Mouse (Mus musculus): ENCODE data around the gene Mdfi. TPM values are rescaled to one million over a fixed set of nuclear protein-coding genes. Genes with fewer than 3 reads are reported as not detected.
"Not testable (repeated sequence)": the region's sequence is repeated elsewhere in the genome, so short reads cannot be mapped to it uniquely, and the experiment has no call there.

Gene Mdfi
- polyA plus RNA-seq, 1 experiment = 51.1 TPM

DNA sequence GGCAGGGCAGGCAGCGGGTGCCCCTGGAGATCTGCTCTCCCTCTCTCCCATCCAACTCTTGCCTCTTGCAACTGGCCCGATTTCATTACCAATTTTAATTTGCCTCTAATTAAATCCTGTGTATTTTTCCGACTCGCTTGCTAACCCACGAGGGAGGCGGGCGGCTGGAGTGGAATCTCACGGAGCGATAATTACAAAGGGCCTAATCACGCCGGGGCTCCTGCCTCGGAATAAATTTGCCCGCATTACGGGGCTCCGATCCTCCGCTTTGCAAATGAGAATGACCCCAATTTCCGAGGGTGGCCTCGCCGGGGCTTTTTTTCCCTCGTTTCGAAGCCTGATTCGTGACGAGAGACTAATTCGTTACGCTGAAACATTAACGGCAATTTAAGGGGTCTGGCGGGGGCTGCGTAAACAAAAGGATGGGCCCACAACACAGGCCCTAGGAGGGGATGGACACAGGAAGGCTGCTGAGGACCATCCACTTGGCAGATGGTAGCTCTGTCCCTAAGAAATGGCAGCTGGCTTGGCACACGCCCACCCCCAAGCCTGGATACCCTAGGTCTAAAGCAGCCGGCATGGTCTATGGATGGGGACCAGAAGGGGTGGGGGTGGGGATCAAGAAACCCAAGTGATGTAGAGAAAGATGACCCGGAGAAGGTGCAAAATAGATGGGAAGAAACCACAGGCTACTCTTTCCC is 38.0 kb upstream of the Mdfi start:
- DNase-seq = no peak
- WGBS = 95% methylated on average over 31 of the region's 31 CpGs
- no peak for TF ChIP-seq POLR2A (IDR thresholded peaks at IDR 0.05; ENCODE audit: borderline replicate concordance, extremely low read depth, low read depth, low read length)
- no peak for TF ChIP-seq CTCF (IDR thresholded peaks at IDR 0.05; ENCODE audit: insufficient read depth, low read length)
- Histone ChIP-seq H3K4me1 (ENCODE audit: control insufficient read depth, insufficient read depth, low read length) (no peaks in the 10 kb centered on the region; the same call in 1 of the 2 replicates), H3K4me3 (replicated peaks; ENCODE audit: extremely low read depth, low read depth, low read length) (no peak overlapping the region)

DNA sequence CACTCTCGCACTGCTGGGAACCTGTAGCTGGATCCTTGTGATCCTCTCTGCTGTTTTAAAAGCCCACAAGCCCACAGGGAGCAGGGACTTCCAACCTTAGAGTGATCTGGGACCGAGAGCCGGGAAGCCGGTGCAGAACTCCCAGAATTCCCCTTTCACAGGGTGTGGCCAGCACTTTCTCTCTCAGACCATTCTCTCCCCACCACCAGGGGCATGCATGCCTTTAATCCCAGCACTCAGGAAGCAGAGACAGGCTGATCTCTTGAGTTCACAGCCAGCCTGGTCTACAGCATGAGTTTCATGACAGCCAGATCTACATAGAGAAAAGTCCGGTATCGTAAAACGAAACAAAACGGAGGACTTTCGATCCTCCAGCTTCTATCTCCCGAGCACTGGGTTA is 35.4 kb upstream of the Mdfi start:
- DNase-seq = no peak
- no peaks in the 10 kb centered on the region; the same call in 1 of the 2 replicates for H3K4me1 ChIP-seq (ENCODE audit: control insufficient read depth, insufficient read depth, low read length)
- TF ChIP-seq CTCF (IDR thresholded peaks at IDR 0.05; ENCODE audit: insufficient read depth, low read length) = no peak
- TF ChIP-seq POLR2A (IDR thresholded peaks at IDR 0.05; ENCODE audit: borderline replicate concordance, extremely low read depth, low read depth, low read length) = no peak
- 89% methylated on average over 10 of the region's 10 CpGs for WGBS
- no peak overlapping the region for H3K4me3 ChIP-seq (replicated peaks; ENCODE audit: extremely low read depth, low read depth, low read length)

DNA sequence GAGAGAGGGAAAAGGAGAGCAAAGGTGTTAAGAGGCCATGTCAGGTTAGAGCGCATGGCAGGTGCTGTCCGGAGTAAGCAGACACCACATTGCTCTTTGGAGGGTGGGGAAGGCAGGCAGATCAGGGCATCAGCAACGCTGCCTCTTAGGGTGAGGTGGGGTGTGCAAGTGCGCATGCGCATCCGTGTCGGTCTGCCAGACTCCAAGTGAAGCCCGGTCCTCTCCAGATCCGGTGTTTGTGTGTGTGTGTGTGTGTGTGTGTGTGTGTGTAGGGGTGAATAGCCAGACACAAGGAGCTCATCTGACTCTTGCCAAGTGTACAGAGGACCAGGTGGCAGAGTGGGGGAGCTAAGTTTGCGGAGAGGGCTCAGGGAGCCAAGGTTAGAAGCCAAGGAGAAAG is 31.5 kb upstream of the Mdfi start:
- no peaks in the 10 kb centered on the region for H3K4me1 ChIP-seq (ENCODE audit: control insufficient read depth, insufficient read depth, low read length)
- TF ChIP-seq CTCF (IDR thresholded peaks at IDR 0.05; ENCODE audit: insufficient read depth, low read length) (no peak), POLR2A (IDR thresholded peaks at IDR 0.05; ENCODE audit: borderline replicate concordance, extremely low read depth, low read depth, low read length) (no peak)
- no peak for DNase-seq
- H3K4me3 ChIP-seq (replicated peaks; ENCODE audit: extremely low read depth, low read depth, low read length) = no peak overlapping the region
- WGBS = 64% methylated on average over 10 of the region's 10 CpGs

DNA sequence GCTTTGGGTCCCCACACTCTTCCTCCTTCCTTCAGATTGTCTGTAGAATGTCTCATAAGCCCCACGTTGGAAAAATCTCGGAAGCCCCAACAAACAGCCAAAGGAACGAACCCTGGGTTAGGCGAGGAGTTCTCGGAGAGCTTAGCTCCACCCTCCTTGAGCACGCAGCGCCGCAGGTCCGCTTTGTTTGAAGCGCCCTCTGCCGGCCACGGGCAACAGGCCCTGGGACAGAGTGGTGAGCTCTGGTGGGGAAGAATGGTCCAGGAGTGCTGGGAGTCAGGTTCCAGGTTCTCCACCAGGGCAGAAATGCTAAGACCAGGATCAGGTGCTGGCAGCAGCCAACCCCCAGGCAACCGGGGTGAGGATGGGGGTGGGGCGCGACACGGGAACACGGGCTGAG is 30.0 kb upstream of the Mdfi start:
- peak; percentile 75 for TF ChIP-seq CTCF (IDR thresholded peaks at IDR 0.05; ENCODE audit: insufficient read depth, low read length)
- TF ChIP-seq POLR2A (IDR thresholded peaks at IDR 0.05; ENCODE audit: borderline replicate concordance, extremely low read depth, low read depth, low read length) = no peak
- WGBS = 2% methylated on average over 17 of the region's 17 CpGs
- peak; percentile 86 for DNase-seq
- Histone ChIP-seq H3K4me3 (replicated peaks; ENCODE audit: extremely low read depth, low read depth, low read length) (no peak overlapping the region), H3K4me1 (ENCODE audit: control insufficient read depth, insufficient read depth, low read length) (no peaks in the 10 kb centered on the region)

DNA sequence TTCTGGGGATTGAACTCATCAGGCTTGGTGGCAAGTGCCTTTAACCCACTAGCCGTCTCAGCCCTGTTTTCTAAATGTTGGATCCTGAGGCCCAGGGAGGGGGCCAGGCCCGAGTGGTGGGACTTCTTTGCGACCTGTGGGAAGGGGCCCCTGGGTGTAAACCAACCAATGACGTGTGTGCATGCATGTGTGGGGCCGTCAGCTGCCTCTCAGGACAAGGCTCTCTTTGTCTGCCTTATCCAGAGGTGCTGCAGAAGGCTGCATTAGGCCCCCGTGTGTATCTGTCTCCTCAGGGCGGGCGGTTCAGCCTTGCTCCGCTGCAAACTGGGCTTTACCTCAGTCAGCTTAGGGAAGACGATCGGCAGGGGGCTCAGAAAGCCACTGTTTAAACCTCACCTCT is 28.9 kb upstream of the Mdfi start:
- 46% methylated on average over 11 of the region's 11 CpGs for WGBS
- TF ChIP-seq POLR2A (IDR thresholded peaks at IDR 0.05; ENCODE audit: borderline replicate concordance, extremely low read depth, low read depth, low read length) (no peak), CTCF (IDR thresholded peaks at IDR 0.05; ENCODE audit: insufficient read depth, low read length) (no peak)
- Histone ChIP-seq H3K4me3 (replicated peaks; ENCODE audit: extremely low read depth, low read depth, low read length) (no peak overlapping the region), H3K4me1 (ENCODE audit: control insufficient read depth, insufficient read depth, low read length) (no peaks in the 10 kb centered on the region)
- DNase-seq = no peak

DNA sequence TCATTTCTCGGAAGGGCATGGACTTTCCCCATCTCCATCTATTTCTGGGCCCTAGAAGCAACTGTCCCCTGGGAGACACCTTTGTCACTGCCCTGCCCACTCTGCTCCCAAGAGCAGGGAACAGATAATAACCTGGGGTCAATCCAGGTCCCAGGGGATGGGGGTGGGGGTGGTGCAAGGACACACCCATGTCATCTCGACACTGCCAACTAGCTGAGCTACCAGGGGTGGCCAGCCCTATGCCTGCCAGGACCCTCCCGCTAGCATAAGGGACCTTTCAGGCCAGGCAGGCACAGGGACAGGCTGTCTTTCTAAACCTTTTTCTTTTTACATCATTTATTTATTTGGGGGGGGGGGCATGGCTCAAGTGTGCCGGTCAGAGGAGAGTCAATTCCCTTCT is 28.5 kb upstream of the Mdfi start:
- Histone ChIP-seq H3K4me1 (ENCODE audit: control insufficient read depth, insufficient read depth, low read length) (no peaks in the 10 kb centered on the region), H3K4me3 (replicated peaks; ENCODE audit: extremely low read depth, low read depth, low read length) (no peak overlapping the region)
- no peak for DNase-seq
- WGBS = 47% methylated on average over 4 of the region's 4 CpGs
- TF ChIP-seq CTCF (IDR thresholded peaks at IDR 0.05; ENCODE audit: insufficient read depth, low read length) (no peak), POLR2A (IDR thresholded peaks at IDR 0.05; ENCODE audit: borderline replicate concordance, extremely low read depth, low read depth, low read length) (no peak)

DNA sequence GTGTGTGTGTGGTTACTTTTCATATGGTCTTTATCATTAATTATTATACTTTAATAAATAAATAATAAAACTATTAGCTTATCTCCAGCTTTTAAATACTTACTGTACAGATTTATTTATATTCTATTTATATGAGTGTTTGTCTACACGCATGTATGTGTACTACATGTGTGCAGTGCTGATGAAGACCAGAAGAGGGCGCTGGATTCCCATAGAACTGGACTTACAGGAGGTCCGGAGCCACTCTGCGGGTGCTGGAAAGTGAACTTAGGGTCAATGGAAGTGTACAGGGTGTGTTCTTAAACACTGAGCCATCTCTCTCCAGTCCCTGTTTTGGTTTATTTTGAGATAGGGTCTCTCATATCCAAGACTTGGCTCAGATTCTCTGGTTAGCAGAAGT is 21.1 kb upstream of the Mdfi start:
- 77% methylated on average over 4 of the region's 4 CpGs for WGBS
- H3K4me3 ChIP-seq (replicated peaks; ENCODE audit: extremely low read depth, low read depth, low read length) = no peak overlapping the region
- DNase-seq = no peak
- no peaks in the 10 kb centered on the region for H3K4me1 ChIP-seq (ENCODE audit: control insufficient read depth, insufficient read depth, low read length)
- TF ChIP-seq POLR2A (IDR thresholded peaks at IDR 0.05; ENCODE audit: borderline replicate concordance, extremely low read depth, low read depth, low read length) = no peak
- TF ChIP-seq CTCF (IDR thresholded peaks at IDR 0.05; ENCODE audit: insufficient read depth, low read length) = no peak

DNA sequence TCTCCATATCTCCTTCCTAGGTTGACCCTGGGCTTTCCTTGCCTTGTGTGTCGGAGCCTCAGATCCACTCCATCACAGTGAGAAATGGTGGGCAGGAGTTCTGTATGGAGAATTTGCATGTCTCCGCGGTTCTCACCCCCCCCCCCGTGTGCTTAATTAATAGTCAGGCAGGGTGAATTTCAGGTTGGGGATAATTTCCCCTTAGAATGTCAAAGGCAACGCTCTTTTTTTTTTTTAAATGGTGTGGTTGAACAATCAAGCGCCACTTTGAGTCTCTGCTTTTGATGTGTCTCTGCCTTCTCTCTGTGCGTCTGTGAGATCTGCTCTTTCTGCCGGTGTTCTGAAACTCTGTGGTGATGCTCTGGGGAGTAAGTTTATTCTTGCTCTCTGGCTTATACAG is 20.4 kb upstream of the Mdfi start:
- no peak for TF ChIP-seq CTCF (IDR thresholded peaks at IDR 0.05; ENCODE audit: insufficient read depth, low read length)
- no peak for TF ChIP-seq POLR2A (IDR thresholded peaks at IDR 0.05; ENCODE audit: borderline replicate concordance, extremely low read depth, low read depth, low read length)
- Histone ChIP-seq H3K4me1 (ENCODE audit: control insufficient read depth, insufficient read depth, low read length) (no peaks in the 10 kb centered on the region), H3K4me3 (replicated peaks; ENCODE audit: extremely low read depth, low read depth, low read length) (no peak overlapping the region)
- no peak for DNase-seq
- WGBS = 85% methylated on average over 8 of the region's 8 CpGs

DNA sequence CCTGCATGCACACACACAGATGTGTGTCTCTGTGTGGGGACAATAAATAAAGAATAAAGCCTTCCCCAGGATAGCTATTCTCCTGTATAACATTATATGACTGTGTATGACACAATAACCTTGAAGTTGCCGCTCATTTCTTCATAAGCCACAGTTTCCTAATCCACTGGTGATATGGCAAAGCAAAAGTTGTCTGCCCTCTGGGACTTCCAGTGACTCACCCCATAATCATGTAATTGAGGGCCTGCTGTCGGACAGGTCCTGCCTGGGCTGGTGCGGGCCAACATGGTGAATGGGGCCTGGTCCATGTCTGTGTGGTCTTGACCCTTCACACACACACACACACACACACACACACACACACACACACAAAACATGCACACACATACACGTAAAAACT is 19.3 kb upstream of the Mdfi start:
- no peak for DNase-seq
- WGBS = 83% methylated on average over 4 of the region's 4 CpGs
- H3K4me1 ChIP-seq (ENCODE audit: control insufficient read depth, insufficient read depth, low read length) = no peaks in the 10 kb centered on the region
- H3K4me3 ChIP-seq (replicated peaks; ENCODE audit: extremely low read depth, low read depth, low read length) = no peak overlapping the region
- TF ChIP-seq CTCF (IDR thresholded peaks at IDR 0.05; ENCODE audit: insufficient read depth, low read length) (no peak), POLR2A (IDR thresholded peaks at IDR 0.05; ENCODE audit: borderline replicate concordance, extremely low read depth, low read depth, low read length) (no peak)

DNA sequence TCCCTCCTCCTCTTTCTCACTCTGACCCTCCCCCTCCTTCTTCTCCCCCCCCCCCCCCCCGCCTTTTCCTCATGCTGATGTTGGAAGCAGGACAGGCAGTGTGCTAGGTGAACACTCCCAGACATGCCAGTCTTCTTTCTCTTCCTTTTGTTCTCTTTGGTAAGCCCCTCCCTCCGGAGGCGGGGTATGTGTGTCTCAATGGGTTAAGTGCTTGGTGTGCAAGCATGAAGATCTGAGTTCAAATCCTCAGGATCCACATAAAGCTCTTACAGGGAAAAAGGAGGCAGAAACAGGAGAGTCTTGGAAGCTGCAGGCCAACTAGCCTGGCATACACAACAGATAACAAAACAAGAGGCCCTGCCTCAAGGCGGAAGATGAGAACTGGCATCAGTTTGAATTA is 18.8 kb upstream of the Mdfi start:
- no peak for DNase-seq
- no peaks in the 10 kb centered on the region for H3K4me1 ChIP-seq (ENCODE audit: control insufficient read depth, insufficient read depth, low read length)
- TF ChIP-seq POLR2A (IDR thresholded peaks at IDR 0.05; ENCODE audit: borderline replicate concordance, extremely low read depth, low read depth, low read length) (no peak), CTCF (IDR thresholded peaks at IDR 0.05; ENCODE audit: insufficient read depth, low read length) (no peak)
- no peak overlapping the region for H3K4me3 ChIP-seq (replicated peaks; ENCODE audit: extremely low read depth, low read depth, low read length)
- WGBS = 93% methylated on average over 3 of the region's 4 CpGs

DNA sequence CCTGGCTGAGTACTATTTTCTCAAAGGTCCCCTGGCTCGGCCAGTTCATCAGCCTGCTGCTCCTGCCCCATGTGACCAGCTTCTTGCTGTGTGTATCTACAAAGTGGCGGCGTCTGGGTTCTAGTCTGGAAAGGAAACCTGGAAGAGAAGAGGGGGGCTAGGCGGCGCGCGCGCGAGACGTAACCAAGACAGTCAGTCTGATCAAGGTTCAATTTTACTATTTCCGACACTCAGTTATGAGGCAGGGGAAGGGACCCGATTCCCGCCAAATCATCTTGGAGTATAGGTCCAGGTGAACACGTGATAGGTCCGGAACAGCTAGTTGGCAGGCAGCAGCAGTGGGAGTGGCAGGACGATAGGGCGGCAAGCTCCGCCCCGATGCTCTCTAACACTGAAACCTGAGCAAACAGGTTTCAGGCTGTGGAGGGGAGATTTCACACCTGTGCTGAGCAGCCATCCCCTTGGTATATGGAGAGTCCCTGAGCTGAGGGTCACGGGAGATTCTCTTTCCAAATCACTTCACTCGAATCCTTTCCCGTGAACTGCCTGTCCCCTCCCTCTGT is 17.4 kb upstream of the Mdfi start:
- not testable (repeated sequence) for H3K4me1 ChIP-seq (ENCODE audit: control insufficient read depth, insufficient read depth, low read length); H3K4me3 ChIP-seq (replicated peaks; ENCODE audit: extremely low read depth, low read depth, low read length); DNase-seq
- 14% methylated on average over 22 of the region's 22 CpGs for WGBS

Data from lung, adult 2 months (tissue).